Mouse (Mus musculus): Measurements from ENCODE around the gene Pnrc2. TPM values are rescaled to one million over a fixed set of nuclear protein-coding genes. Genes with fewer than 3 reads are reported as not detected.

Pnrc2 gene
- 92.1 and 96.0 TPM in 2 replicates for polyA plus RNA-seq (2015; fragmentation: Nextera tagmentation; extraction: Ambion mirVana)

- H3K27ac ChIP-seq, result peak within 1 kb of the TSS; percentile 98
- peak within 1 kb of the TSS; percentile 64 for H3K4me3 ChIP-seq
- no peaks in the 10 kb centered on the region for H3K9me3 ChIP-seq
- no peaks in the 10 kb centered on the region for H3K36me3 ChIP-seq (replicated peaks)
- H3K9ac ChIP-seq, result peak within 1 kb of the TSS; percentile 65
- peak; percentile 97 for ATAC-seq (replicated peaks)
- H3K27me3 ChIP-seq (replicated peaks), result no peaks in the 10 kb centered on the region
- H3K4me2 ChIP-seq, result peak within 1 kb of the TSS; percentile 91
- H3K4me1 ChIP-seq, result peaks cover 54% of the 10 kb centered on the region
- WGBS, result under 1% methylated on average over 59 of the region's 60 CpGs
These were observed at the start of gene Pnrc2 for GRCm38 (mm10) chr4:135873526-135874202. TSS of gene Pnrc2 (minus strand) at chr4:135873850.

- no peaks in the 10 kb centered on the region for H3K9me3 ChIP-seq
- no peaks in the 10 kb centered on the region for H3K27me3 ChIP-seq (replicated peaks)
- H3K36me3 ChIP-seq (replicated peaks), result no peaks in the 10 kb centered on the region; the same call in 1 of the 2 replicates
- peak overlapping the region; percentile 86 for H3K4me2 ChIP-seq
- peaks cover 10% of the 10 kb centered on the region for H3K4me1 ChIP-seq
- 94% methylated on average over 1 of the region's 1 CpGs for WGBS
- H3K4me3 ChIP-seq, result peak overlapping the region; percentile 59; the same call in 1 of the 2 replicates
- H3K27ac ChIP-seq, result no peak overlapping the region
- ATAC-seq (replicated peaks), result no peak
- peak overlapping the region; percentile 80; the same call in 1 of the 2 replicates for H3K9ac ChIP-seq
These were observed 48.5 kb upstream of the Pnrc2 start for GRCm38 (mm10) chr4:135922190-135922589.

GRCm38 (mm10) chr4:135921257-135922120, 47.8 kb upstream of the Pnrc2 start:
- peak overlapping the region; percentile 86 for H3K4me2 ChIP-seq
- H3K9me3 ChIP-seq, result no peaks in the 10 kb centered on the region
- peak overlapping the region; percentile 76 for H3K27ac ChIP-seq
- WGBS, result 7% methylated on average over 26 of the region's 26 CpGs
- ATAC-seq (replicated peaks), result peak; percentile 30; the same call in 1 of the 2 replicates
- H3K9ac ChIP-seq, result peak overlapping the region; percentile 80
- H3K36me3 ChIP-seq (replicated peaks), result no peaks in the 10 kb centered on the region; the same call in 1 of the 2 replicates
- H3K27me3 ChIP-seq (replicated peaks), result no peaks in the 10 kb centered on the region
- H3K4me1 ChIP-seq, result peaks cover 10% of the 10 kb centered on the region
- H3K4me3 ChIP-seq, result peak overlapping the region; percentile 59

GRCm38 (mm10) chr4:135920304-135921241, 46.9 kb upstream of the Pnrc2 start, which contains the start of gene Fuca1:
TSS of gene Fuca1 (plus strand) at chr4:135920735.
- Histone ChIP-seq H3K9me3 (no peaks in the 10 kb centered on the region), H3K27me3 (replicated peaks) (no peaks in the 10 kb centered on the region), H3K27ac (peak within 1 kb of the TSS; percentile 76), H3K4me3 (peak within 1 kb of the TSS; percentile 59), H3K4me2 (peak within 1 kb of the TSS; percentile 86), H3K9ac (peak within 1 kb of the TSS; percentile 80), H3K36me3 (replicated peaks) (no peaks in the 10 kb centered on the region), H3K4me1 (peaks cover 10% of the 10 kb centered on the region)
- 2% methylated on average over 60 of the region's 60 CpGs for WGBS
- ATAC-seq (replicated peaks), result peak; percentile 97

GRCm38 (mm10) chr4:135919280-135919639, 45.6 kb upstream of the Pnrc2 start:
- no peak overlapping the region for H3K9ac ChIP-seq
- 95% methylated on average over 3 of the region's 3 CpGs for WGBS
- ATAC-seq (replicated peaks), result no peak
- peaks cover 10% of the 10 kb centered on the region for H3K4me1 ChIP-seq
- H3K27me3 ChIP-seq (replicated peaks), result no peaks in the 10 kb centered on the region
- H3K4me3 ChIP-seq, result no peak overlapping the region
- H3K27ac ChIP-seq, result no peak overlapping the region
- no peaks in the 10 kb centered on the region for H3K9me3 ChIP-seq
- no peak overlapping the region for H3K4me2 ChIP-seq
- H3K36me3 ChIP-seq (replicated peaks), result no peaks in the 10 kb centered on the region

GRCm38 (mm10) chr4:135918635-135919279, 45.1 kb upstream of the Pnrc2 start:
- 94% methylated on average over 13 of the region's 13 CpGs for WGBS
- H3K9ac ChIP-seq, result no peak overlapping the region
- ATAC-seq (replicated peaks), result no peak
- H3K9me3 ChIP-seq, result no peaks in the 10 kb centered on the region
- H3K27ac ChIP-seq, result no peak overlapping the region
- no peaks in the 10 kb centered on the region for H3K36me3 ChIP-seq (replicated peaks)
- no peak overlapping the region for H3K4me2 ChIP-seq
- no peak overlapping the region for H3K4me3 ChIP-seq
- H3K27me3 ChIP-seq (replicated peaks), result no peaks in the 10 kb centered on the region
- H3K4me1 ChIP-seq, result peaks cover 10% of the 10 kb centered on the region

GRCm38 (mm10) chr4:135913433-135913832, 39.8 kb upstream of the Pnrc2 start:
- Histone ChIP-seq H3K27me3 (replicated peaks) (no peaks in the 10 kb centered on the region), H3K4me1 (0 out of 2 replicates have a peak, but pooled peaks cover 3% of the 10 kb centered on the region), H3K36me3 (replicated peaks) (no peaks in the 10 kb centered on the region), H3K9me3 (no peaks in the 10 kb centered on the region), H3K4me2 (no peak overlapping the region), H3K4me3 (no peak overlapping the region), H3K27ac (no peak overlapping the region), H3K9ac (no peak overlapping the region)
- 72% methylated on average over 4 of the region's 4 CpGs for WGBS
- no peak for ATAC-seq (replicated peaks)

- WGBS, result 32% methylated on average over 3 of the region's 3 CpGs
- Histone ChIP-seq H3K27me3 (replicated peaks) (no peaks in the 10 kb centered on the region), H3K36me3 (replicated peaks) (no peaks in the 10 kb centered on the region), H3K4me1 (0 out of 2 replicates have a peak, but pooled peaks cover 3% of the 10 kb centered on the region), H3K9ac (no peak overlapping the region), H3K4me2 (no peak overlapping the region), H3K9me3 (no peaks in the 10 kb centered on the region), H3K27ac (no peak overlapping the region), H3K4me3 (no peak overlapping the region)
- ATAC-seq (replicated peaks), result 0 out of 2 replicates have a peak, but pooled peaks have one; percentile 58
These were observed 39.2 kb upstream of the Pnrc2 start for GRCm38 (mm10) chr4:135912835-135913234.

GRCm38 (mm10) chr4:135912164-135912563, 38.5 kb upstream of the Pnrc2 start:
- Histone ChIP-seq H3K27ac (no peak overlapping the region), H3K4me1 (0 out of 2 replicates have a peak, but pooled peaks cover 3% of the 10 kb centered on the region), H3K27me3 (replicated peaks) (no peaks in the 10 kb centered on the region), H3K4me3 (no peak overlapping the region), H3K36me3 (replicated peaks) (no peaks in the 10 kb centered on the region), H3K4me2 (no peak overlapping the region), H3K9me3 (no peaks in the 10 kb centered on the region), H3K9ac (no peak overlapping the region)
- no peak for ATAC-seq (replicated peaks)
- WGBS, result 45% methylated on average over 3 of the region's 3 CpGs

- H3K9ac ChIP-seq, result no peak overlapping the region
- H3K4me2 ChIP-seq, result no peak overlapping the region
- H3K4me3 ChIP-seq, result no peak overlapping the region
- H3K27ac ChIP-seq, result no peak overlapping the region
- 0 out of 2 replicates have a peak, but pooled peaks cover 3% of the 10 kb centered on the region for H3K4me1 ChIP-seq
- no peaks in the 10 kb centered on the region for H3K27me3 ChIP-seq (replicated peaks)
- ATAC-seq (replicated peaks), result no peak
- H3K9me3 ChIP-seq, result no peaks in the 10 kb centered on the region
- H3K36me3 ChIP-seq (replicated peaks), result no peaks in the 10 kb centered on the region
- WGBS, result 71% methylated on average over 7 of the region's 7 CpGs
These were observed 37.9 kb upstream of the Pnrc2 start for GRCm38 (mm10) chr4:135911531-135911930.

All from midbrain, embryonic 15.5 days (tissue).